Mouse (Mus musculus) MEL (cell line): ENCODE measurements at regions not wholly inside any gene's neighbourhood (a gene's known extent, or its start where the extent isn't known, plus 50 kb on each side); places are given as distances from the start of the nearest gene placed in this dataset.

Experiments used
- CTCF ChIP-seq, 3 experiments: IDR thresholded peaks in 2 of 3; conservative IDR thresholded peaks in 1 of 3; 2 replicates each; pipeline ENCODE4 v1.5.1; 2011 to 2012; ENCODE audit warnings: low read length in 3 of 3, low read depth in 2 of 3, mild to moderate bottlenecking in 2 of 3, improper control_type of control experiment in 1 of 3, inconsistent platforms in 1 of 3, mixed read lengths in 1 of 3, moderate library complexity in 1 of 3; ENCODE audit not compliant: control insufficient read depth in 1 of 3, insufficient read depth in 1 of 3, poor library complexity in 1 of 3, severe bottlenecking in 1 of 3
- GATA1 ChIP-seq: IDR thresholded peaks from 2 replicates; pipeline ENCODE4 v1.6.1; 2011; ENCODE audit warnings: low read depth, low read length, improper control_type of control experiment
- POLR2AphosphoS2 ChIP-seq: IDR thresholded peaks from 2 replicates; pipeline ENCODE4 v1.6.1; 2011; ENCODE audit warnings: low read length, improper control_type of control experiment

DNA sequence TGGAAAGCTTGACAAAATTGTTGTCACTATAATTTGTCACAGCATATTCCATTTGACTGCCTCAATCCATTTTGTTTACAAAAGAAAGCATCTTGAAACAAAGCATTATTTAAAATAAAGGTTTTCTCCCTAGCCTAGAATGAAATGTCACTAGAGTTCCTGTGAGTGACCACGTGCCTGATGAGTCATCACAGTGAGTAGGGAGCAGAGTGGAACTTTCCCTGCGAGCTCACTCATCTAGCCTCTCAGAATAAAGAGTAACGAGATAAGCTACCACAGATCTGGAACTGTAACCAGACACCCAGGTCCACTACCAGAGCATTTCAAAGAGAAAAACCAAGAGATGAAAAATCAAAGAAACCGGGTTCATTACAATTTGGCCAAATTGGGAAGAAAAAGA, 278.7 kb upstream of the Mme start:
- TF ChIP-seq POLR2AphosphoS2: no peak
- no peak for TF ChIP-seq GATA1
- TF ChIP-seq CTCF (IDR thresholded peaks at IDR 0.05 in 2 of 3, conservative IDR thresholded peaks at IDR 0.05 in 1 of 3; ENCODE audit: control insufficient read depth in 1 of 3, insufficient read depth in 1 of 3, low read depth in 2 of 3, low read length in 3 of 3, poor library complexity in 1 of 3, severe bottlenecking in 1 of 3): no peak
